Mouse (Mus musculus): ENCODE results near the gene Caprin1. TPM values are rescaled to one million over a fixed set of nuclear protein-coding genes. Genes with fewer than 3 reads are reported as not detected.
A peak's percentile ranks its signal among the peaks of the same experiment; 100 is the strongest.

The Caprin1 gene
- polyA plus RNA-seq (2015; fragmentation: Nextera tagmentation; extraction: Ambion mirVana), result 265 and 302 TPM in 2 replicates

- peak; percentile 97 for ATAC-seq (ENCODE audit: low read depth)
- H3K9me3 ChIP-seq (ENCODE audit: control insufficient read depth, low read length), result no peaks in the 10 kb centered on the region
- H3K36me3 ChIP-seq (ENCODE audit: control insufficient read depth, insufficient read depth, low read length), result peaks cover 7% of the 10 kb centered on the region
- peak within 1 kb of the TSS; percentile 61 for H3K4me2 ChIP-seq (ENCODE audit: low read depth, low read length)
- no peaks in the 10 kb centered on the region for H3K27me3 ChIP-seq (ENCODE audit: control insufficient read depth, insufficient read depth, low read depth, low read length)
- peaks cover 8% of the 10 kb centered on the region; the same call in 1 of the 2 replicates for H3K4me1 ChIP-seq (replicated peaks; ENCODE audit: control insufficient read depth, insufficient read depth, low read length)
- peak within 1 kb of the TSS; percentile 100 for H3K27ac ChIP-seq (ENCODE audit: low read length)
- peak within 1 kb of the TSS; percentile 81 for H3K4me3 ChIP-seq (ENCODE audit: low read length)
- under 1% methylated on average over 33 of the region's 33 CpGs for WGBS
- peak within 1 kb of the TSS; percentile 89 for H3K9ac ChIP-seq (ENCODE audit: low read length)
Observed at GRCm38 (mm10) chr2:103797491-103798009, at the start of gene Caprin1. Caprin1 (minus strand) TSS chr2:103797649.

- WGBS, result 94% methylated on average over 1 of the region's 1 CpGs
- Histone ChIP-seq H3K9ac (ENCODE audit: low read length) (no peak overlapping the region), H3K36me3 (ENCODE audit: control insufficient read depth, insufficient read depth, low read length) (no peaks in the 10 kb centered on the region)
Observed at GRCm38 (mm10) chr2:103846875-103847274, 49.4 kb upstream of the Caprin1 start.

GRCm38 (mm10) chr2:103846271-103846670, 48.8 kb upstream of the Caprin1 start:
- Histone ChIP-seq H3K4me2 (ENCODE audit: low read depth, low read length) (no peak overlapping the region), H3K27me3 (ENCODE audit: control insufficient read depth, insufficient read depth, low read depth, low read length) (no peaks in the 10 kb centered on the region), H3K9me3 (ENCODE audit: control insufficient read depth, low read length) (no peaks in the 10 kb centered on the region), H3K4me1 (replicated peaks; ENCODE audit: control insufficient read depth, insufficient read depth, low read length) (no peaks in the 10 kb centered on the region), H3K9ac (ENCODE audit: low read length) (no peak overlapping the region), H3K36me3 (ENCODE audit: control insufficient read depth, insufficient read depth, low read length) (no peaks in the 10 kb centered on the region), H3K27ac (ENCODE audit: low read length) (no peak overlapping the region), H3K4me3 (ENCODE audit: low read length) (no peak overlapping the region)
- WGBS, result 79% methylated on average over 4 of the region's 4 CpGs
- no peak for ATAC-seq (ENCODE audit: low read depth)

More at GRCm38 (mm10) chr2:103846875-103847274, 49.4 kb upstream of the Caprin1 start:
- Histone ChIP-seq H3K4me3 (ENCODE audit: low read length) (no peak overlapping the region), H3K27me3 (ENCODE audit: control insufficient read depth, insufficient read depth, low read depth, low read length) (no peaks in the 10 kb centered on the region), H3K4me2 (ENCODE audit: low read depth, low read length) (no peak overlapping the region), H3K27ac (ENCODE audit: low read length) (no peak overlapping the region), H3K4me1 (replicated peaks; ENCODE audit: control insufficient read depth, insufficient read depth, low read length) (no peaks in the 10 kb centered on the region), H3K9me3 (ENCODE audit: control insufficient read depth, low read length) (no peaks in the 10 kb centered on the region)
- no peak for ATAC-seq (ENCODE audit: low read depth)

GRCm38 (mm10) chr2:103844016-103844415, 46.6 kb upstream of the Caprin1 start:
- H3K27me3 ChIP-seq (ENCODE audit: control insufficient read depth, insufficient read depth, low read depth, low read length), result no peaks in the 10 kb centered on the region
- no peaks in the 10 kb centered on the region for H3K9me3 ChIP-seq (ENCODE audit: control insufficient read depth, low read length)
- no peak overlapping the region for H3K4me2 ChIP-seq (ENCODE audit: low read depth, low read length)
- no peak overlapping the region for H3K4me3 ChIP-seq (ENCODE audit: low read length)
- no peak overlapping the region for H3K27ac ChIP-seq (ENCODE audit: low read length)
- ATAC-seq (ENCODE audit: low read depth), result no peak
- no peak overlapping the region for H3K9ac ChIP-seq (ENCODE audit: low read length)
- H3K4me1 ChIP-seq (replicated peaks; ENCODE audit: control insufficient read depth, insufficient read depth, low read length), result no peaks in the 10 kb centered on the region
- H3K36me3 ChIP-seq (ENCODE audit: control insufficient read depth, insufficient read depth, low read length), result no peaks in the 10 kb centered on the region
- WGBS, result 85% methylated on average over 2 of the region's 2 CpGs

- ATAC-seq (ENCODE audit: low read depth), result no peak
- no peaks in the 10 kb centered on the region for H3K27me3 ChIP-seq (ENCODE audit: control insufficient read depth, insufficient read depth, low read depth, low read length)
Observed at GRCm38 (mm10) chr2:103843321-103843720, 45.9 kb upstream of the Caprin1 start.

GRCm38 (mm10) chr2:103842299-103842698, 44.9 kb upstream of the Caprin1 start:
- Histone ChIP-seq H3K27ac (ENCODE audit: low read length) (no peak overlapping the region), H3K36me3 (ENCODE audit: control insufficient read depth, insufficient read depth, low read length) (no peaks in the 10 kb centered on the region), H3K4me3 (ENCODE audit: low read length) (no peak overlapping the region), H3K9me3 (ENCODE audit: control insufficient read depth, low read length) (no peaks in the 10 kb centered on the region), H3K4me1 (replicated peaks; ENCODE audit: control insufficient read depth, insufficient read depth, low read length) (no peaks in the 10 kb centered on the region), H3K9ac (ENCODE audit: low read length) (no peak overlapping the region), H3K4me2 (ENCODE audit: low read depth, low read length) (no peak overlapping the region), H3K27me3 (ENCODE audit: control insufficient read depth, insufficient read depth, low read depth, low read length) (no peaks in the 10 kb centered on the region)
- WGBS, result 74% methylated on average over 3 of the region's 5 CpGs
- no peak for ATAC-seq (ENCODE audit: low read depth)

More at GRCm38 (mm10) chr2:103843321-103843720, 45.9 kb upstream of the Caprin1 start:
- Histone ChIP-seq H3K9me3 (ENCODE audit: control insufficient read depth, low read length) (no peaks in the 10 kb centered on the region), H3K4me2 (ENCODE audit: low read depth, low read length) (no peak overlapping the region), H3K27ac (ENCODE audit: low read length) (no peak overlapping the region), H3K9ac (ENCODE audit: low read length) (no peak overlapping the region), H3K36me3 (ENCODE audit: control insufficient read depth, insufficient read depth, low read length) (no peaks in the 10 kb centered on the region), H3K4me1 (replicated peaks; ENCODE audit: control insufficient read depth, insufficient read depth, low read length) (no peaks in the 10 kb centered on the region), H3K4me3 (ENCODE audit: low read length) (no peak overlapping the region)
- WGBS, result 93% methylated on average over 13 of the region's 13 CpGs

- no peak overlapping the region for H3K4me2 ChIP-seq (ENCODE audit: low read depth, low read length)
- no peaks in the 10 kb centered on the region for H3K9me3 ChIP-seq (ENCODE audit: control insufficient read depth, low read length)
- ATAC-seq (ENCODE audit: low read depth), result no peak
- 53% methylated on average over 3 of the region's 3 CpGs for WGBS
- H3K9ac ChIP-seq (ENCODE audit: low read length), result no peak overlapping the region
- no peak overlapping the region for H3K4me3 ChIP-seq (ENCODE audit: low read length)
- no peaks in the 10 kb centered on the region for H3K27me3 ChIP-seq (ENCODE audit: control insufficient read depth, insufficient read depth, low read depth, low read length)
- H3K36me3 ChIP-seq (ENCODE audit: control insufficient read depth, insufficient read depth, low read length), result no peaks in the 10 kb centered on the region
- H3K4me1 ChIP-seq (replicated peaks; ENCODE audit: control insufficient read depth, insufficient read depth, low read length), result no peaks in the 10 kb centered on the region
- H3K27ac ChIP-seq (ENCODE audit: low read length), result no peak overlapping the region
Observed at GRCm38 (mm10) chr2:103838483-103838882, 41.0 kb upstream of the Caprin1 start.

- no peak overlapping the region for H3K9ac ChIP-seq (ENCODE audit: low read length)
- H3K36me3 ChIP-seq (ENCODE audit: control insufficient read depth, insufficient read depth, low read length), result no peaks in the 10 kb centered on the region
- H3K4me3 ChIP-seq (ENCODE audit: low read length), result no peak overlapping the region
- WGBS, result 76% methylated on average over 4 of the region's 4 CpGs
- H3K27ac ChIP-seq (ENCODE audit: low read length), result no peak overlapping the region
- no peaks in the 10 kb centered on the region for H3K9me3 ChIP-seq (ENCODE audit: control insufficient read depth, low read length)
- H3K4me2 ChIP-seq (ENCODE audit: low read depth, low read length), result no peak overlapping the region
- ATAC-seq (ENCODE audit: low read depth), result no peak
- H3K27me3 ChIP-seq (ENCODE audit: control insufficient read depth, insufficient read depth, low read depth, low read length), result no peaks in the 10 kb centered on the region
- no peaks in the 10 kb centered on the region for H3K4me1 ChIP-seq (replicated peaks; ENCODE audit: control insufficient read depth, insufficient read depth, low read length)
Observed at GRCm38 (mm10) chr2:103837166-103837565, 39.7 kb upstream of the Caprin1 start.

GRCm38 (mm10) chr2:103835614-103836395, 38.4 kb upstream of the Caprin1 start:
- Histone ChIP-seq H3K4me2 (ENCODE audit: low read depth, low read length) (no peak overlapping the region), H3K9me3 (ENCODE audit: control insufficient read depth, low read length) (no peaks in the 10 kb centered on the region), H3K27ac (ENCODE audit: low read length) (no peak overlapping the region), H3K36me3 (ENCODE audit: control insufficient read depth, insufficient read depth, low read length) (no peaks in the 10 kb centered on the region), H3K27me3 (ENCODE audit: control insufficient read depth, insufficient read depth, low read depth, low read length) (no peaks in the 10 kb centered on the region), H3K4me1 (replicated peaks; ENCODE audit: control insufficient read depth, insufficient read depth, low read length) (no peaks in the 10 kb centered on the region), H3K4me3 (ENCODE audit: low read length) (no peak overlapping the region), H3K9ac (ENCODE audit: low read length) (no peak overlapping the region)
- 67% methylated on average over 11 of the region's 11 CpGs for WGBS
- no peak for ATAC-seq (ENCODE audit: low read depth)

All from lung, embryonic 16.5 days (tissue).